Mouse (Mus musculus): ENCODE results near the gene AI413582.

AI413582 gene

GRCm38 (mm10) chr17:27578487-27578886 is 12.9 kb upstream of the AI413582 start:
- DNase-seq (ENCODE audit: low spot score), result no peak

DNA sequence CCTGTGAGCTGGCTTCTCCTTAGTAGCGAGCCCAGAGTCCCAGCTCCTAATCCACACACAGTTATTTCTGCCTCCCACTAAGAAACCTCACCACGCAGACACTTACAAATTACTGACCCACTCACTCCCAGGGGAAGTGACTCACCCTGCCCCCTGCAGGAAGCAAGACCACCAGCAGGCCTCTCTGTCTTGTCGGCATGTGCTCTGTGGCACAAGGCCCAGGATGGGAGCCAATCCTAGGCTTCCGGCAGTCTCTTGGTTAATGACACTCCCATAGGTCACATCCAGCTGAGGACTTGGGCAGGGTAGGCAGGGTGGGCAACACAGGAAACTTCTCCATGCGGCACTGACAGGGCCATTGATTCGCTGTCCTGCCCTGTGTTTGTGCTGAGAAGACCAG is 11.9 kb upstream of the AI413582 start:
- no peak for DNase-seq (ENCODE audit: low spot score)

- no peak for DNase-seq (ENCODE audit: low spot score)
These were observed 10.5 kb upstream of the AI413582 start for GRCm38 (mm10) chr17:27576056-27576455.

GRCm38 (mm10) chr17:27575116-27575776 is 9.7 kb upstream of the AI413582 start:
- no peak for DNase-seq (ENCODE audit: low spot score)

GRCm38 (mm10) chr17:27574470-27575115 is 9.0 kb upstream of the AI413582 start:
- no peak for DNase-seq (ENCODE audit: low spot score)

- DNase-seq (ENCODE audit: low spot score), result no peak
These were observed 8.3 kb upstream of the AI413582 start for GRCm38 (mm10) chr17:27573772-27574320.

- DNase-seq (ENCODE audit: low spot score), result peak; percentile 61
These were observed 5.8 kb upstream of the AI413582 start for GRCm38 (mm10) chr17:27571315-27571714.

DNA sequence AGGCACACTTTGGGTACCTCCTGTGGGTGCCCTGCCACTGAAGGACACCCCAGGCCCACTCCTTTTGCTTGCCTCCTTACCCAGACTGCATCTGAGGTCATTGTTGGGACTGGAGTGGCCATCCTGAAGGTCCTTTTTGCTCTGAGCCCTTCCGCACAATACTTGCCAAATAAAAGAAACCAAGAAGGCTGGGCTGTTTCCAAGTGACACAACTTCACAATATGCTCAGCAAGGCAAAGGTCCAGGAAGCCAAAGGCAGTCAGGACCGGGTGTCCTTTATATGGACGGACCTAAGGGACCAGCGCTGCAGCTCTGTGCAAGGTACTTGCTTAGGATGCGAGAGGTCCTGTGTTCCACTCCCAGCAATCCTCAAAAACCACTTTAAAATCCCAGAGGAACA is 2.7 kb upstream of the AI413582 start:
- no peak for DNase-seq (ENCODE audit: low spot score)

GRCm38 (mm10) chr17:27565942-27566267 is 349 bp upstream of the AI413582 start:
- DNase-seq (ENCODE audit: low spot score), result no peak

DNA sequence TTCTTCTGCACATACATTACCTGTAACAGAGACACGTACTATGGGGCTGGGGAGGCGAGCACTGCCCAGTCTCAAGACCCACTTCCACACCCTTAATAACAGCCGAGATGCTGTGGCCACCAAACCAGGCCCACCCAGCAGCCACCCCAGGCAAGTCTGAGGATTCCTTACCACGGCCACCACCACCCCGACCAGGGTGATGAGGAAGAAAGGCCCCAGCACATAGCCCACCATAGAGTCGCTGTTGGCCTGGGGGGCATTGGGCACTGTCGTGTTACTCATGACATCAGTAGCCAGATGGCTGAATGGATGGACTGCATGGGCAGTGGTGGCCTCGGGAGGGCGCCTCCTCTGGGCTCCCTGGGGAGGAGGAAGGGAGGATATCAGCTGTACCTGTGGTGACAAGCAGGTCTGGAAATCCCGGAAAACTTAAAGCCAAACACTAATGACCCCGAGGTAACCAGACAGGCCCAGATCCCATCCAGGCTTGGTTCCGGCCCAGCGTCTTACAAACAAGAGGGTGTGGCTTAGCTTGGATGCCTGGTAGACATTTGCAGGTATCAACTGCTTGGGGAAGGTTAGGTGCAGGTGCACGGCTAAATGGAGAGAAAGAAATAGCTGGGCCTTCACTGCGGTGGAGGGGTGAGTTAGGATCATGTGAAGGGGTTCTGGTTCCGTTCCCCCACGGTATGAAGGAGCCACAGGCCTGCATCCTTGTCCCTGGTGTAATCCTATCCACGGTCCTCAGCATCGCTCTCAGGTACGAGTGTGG is 979 bp downstream of the AI413582 start:
- DNase-seq (ENCODE audit: low spot score), result no peak

DNA sequence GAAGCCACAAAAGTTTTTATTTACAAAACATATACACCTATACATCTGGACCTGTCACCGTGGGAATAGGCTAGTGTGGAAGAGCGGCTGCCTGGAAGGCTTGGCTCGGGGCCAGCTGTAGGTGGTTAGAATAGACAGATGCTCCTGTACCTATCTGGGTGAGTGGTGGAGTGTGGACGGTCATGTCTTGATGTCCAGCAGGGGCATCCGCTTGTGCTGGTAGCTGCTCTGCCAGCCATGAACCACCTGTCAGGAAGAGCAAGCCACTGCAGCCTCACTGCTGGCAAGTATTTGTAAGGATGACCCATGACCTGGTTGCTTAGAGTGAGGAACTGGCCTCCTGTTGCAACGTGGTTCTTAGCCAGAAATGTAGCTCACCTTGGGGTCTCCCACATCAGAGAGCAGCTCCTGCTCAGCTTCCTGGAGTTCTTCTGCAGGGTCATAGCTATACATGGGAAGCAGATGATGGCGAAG is 1.7 kb downstream of the AI413582 start:
- DNase-seq (ENCODE audit: low spot score), result no peak

- no peak for DNase-seq (ENCODE audit: low spot score)
These were observed 3.6 kb downstream of the AI413582 start for GRCm38 (mm10) chr17:27561809-27562526.

- no peak for DNase-seq (ENCODE audit: low spot score)
These were observed 4.6 kb downstream of the AI413582 start for GRCm38 (mm10) chr17:27560926-27561480.

DNA sequence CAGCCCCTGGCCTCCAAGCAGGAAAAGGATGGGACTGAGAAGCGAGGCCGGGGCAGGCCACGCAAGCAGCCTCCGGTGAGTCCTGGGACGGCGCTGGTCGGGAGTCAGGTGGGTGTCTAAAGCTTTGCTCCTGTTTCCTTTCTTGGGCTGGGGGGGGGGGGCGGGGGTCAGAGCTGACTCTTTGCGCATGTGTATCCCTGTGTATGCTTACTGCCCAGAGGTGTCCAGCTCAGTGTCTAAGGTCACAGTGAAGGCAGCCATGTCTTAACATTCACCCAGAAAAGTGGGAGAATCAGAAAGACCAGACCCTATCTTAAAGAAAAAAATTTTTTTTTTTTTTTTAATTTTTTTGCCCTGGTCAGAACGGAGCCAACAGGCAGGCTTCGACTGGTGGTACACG is 6.0 kb downstream of the AI413582 start:
- no peak for DNase-seq (ENCODE audit: low spot score)

DNA sequence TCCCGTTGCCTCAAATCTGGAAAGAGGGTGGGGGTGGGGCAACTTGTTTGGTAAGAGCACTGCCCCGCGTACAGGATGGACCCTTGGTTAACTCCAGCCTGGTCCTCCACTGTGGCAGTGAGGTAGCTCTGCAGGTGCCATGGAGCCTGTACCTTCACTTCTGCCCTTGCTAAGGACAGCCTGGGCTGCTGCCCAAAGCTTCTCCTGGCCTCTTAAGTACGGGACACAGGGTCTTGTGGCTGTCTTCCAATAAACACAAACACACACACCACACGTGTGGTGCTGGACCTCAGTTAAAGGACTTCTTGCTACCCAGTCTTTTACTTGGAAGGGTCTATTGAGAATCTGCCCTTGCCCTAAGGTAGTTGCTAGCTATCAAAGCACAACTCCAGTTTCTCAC is 6.7 kb downstream of the AI413582 start:
- no peak for DNase-seq (ENCODE audit: low spot score)

GRCm38 (mm10) chr17:27557927-27558661 is 7.5 kb downstream of the AI413582 start:
- DNase-seq (ENCODE audit: low spot score), result no peak

DNA sequence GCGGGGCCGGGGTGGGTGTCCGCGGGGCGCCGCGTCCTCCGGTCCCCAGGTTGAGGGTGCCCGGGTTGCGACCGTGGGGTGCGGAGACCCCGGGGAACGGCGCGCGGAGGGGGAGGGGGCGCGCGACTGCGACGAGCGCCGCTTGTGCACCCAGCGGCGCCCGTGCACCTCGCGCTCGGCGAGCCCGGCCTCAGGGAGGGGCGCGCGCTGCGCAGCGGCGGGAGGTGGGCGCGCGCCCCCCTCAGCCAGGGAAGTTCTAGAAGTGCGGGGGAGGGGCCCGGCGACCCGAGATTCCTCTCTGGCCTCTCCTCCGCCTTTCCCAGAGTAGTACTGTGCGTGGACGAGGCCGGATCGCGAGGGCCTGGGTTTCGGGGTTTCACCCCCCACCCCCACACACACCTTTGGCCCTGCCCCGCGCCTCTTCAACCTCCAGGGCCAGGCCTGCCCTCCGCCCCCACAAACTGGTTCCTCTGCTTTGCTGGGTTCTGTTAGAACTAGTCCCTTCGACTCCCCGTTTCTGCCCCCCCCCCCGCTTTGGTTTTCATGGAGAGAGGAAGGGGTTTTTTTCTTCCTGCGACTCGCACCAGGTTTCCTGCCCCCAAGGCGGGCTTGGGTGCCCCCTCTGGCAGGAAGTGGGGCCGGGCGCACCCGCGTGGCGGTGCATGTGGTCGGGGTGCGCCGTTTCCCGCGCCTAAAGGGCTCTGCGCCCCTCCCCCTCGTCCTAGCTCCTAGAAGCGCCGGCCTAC is 8.2 kb downstream of the AI413582 start:
- DNase-seq (ENCODE audit: low spot score), result peak; percentile 73

DNA sequence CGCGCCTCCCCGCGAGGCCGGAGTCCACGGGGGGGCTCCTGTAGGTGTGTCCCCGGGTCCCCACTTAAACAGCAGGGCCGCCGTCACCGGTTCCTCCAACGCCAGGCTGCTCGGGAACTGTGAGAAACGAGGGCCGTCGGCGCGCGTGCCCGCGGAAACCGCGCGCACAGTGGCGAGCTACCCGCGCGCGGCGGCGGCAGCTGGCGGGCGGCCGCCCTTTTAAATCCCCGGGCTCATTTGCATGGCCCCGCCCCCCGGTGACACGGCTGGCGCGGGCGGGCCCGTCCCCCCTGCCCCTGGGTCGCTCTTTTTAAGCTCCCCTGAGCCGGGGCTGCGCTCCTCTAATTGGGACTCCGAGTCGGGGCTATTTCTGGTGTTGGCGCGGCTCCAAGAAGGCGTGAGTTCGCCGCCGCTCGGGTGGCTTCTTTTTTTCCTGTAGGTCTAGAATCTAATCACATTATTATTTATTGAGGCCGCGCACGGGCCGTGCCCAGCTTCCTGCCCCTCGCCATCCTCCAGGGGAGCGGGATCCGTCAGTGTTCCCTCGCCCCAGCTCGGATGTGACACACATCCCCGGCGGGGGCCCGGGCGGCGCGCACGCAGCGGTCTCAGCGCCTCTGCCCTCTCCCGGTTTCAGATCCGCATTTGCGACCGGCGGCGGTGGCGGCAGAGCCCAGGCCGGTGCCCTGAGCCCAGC is 9.1 kb downstream of the AI413582 start, which contains the start of gene Hmga1:
Hmga1 (plus strand) TSS at position 183 of the 697 bp plus-strand sequence.
- DNase-seq (ENCODE audit: low spot score), result peak; percentile 86

GRCm38 (mm10) chr17:27555512-27556172 is 9.9 kb downstream of the AI413582 start:
- peak; percentile 90 for DNase-seq (ENCODE audit: low spot score)
